Mouse (Mus musculus): ENCODE results near the gene Chmp2a. TPM values are rescaled to one million over a fixed set of nuclear protein-coding genes. Genes with fewer than 3 reads are reported as not detected.
A peak's percentile ranks its signal among the peaks of the same experiment; 100 is the strongest.
"Not testable (repeated sequence)": the region's sequence is repeated elsewhere in the genome, so short reads cannot be mapped to it uniquely, and the experiment has no call there.

The Chmp2a gene
- 10 to 100 TPM; 68.7 to 83.7 TPM for total RNA-seq (2021)
- long read RNA-seq, experiment 1, transcript Chmp2a-203 (6 exons, 930 nt) = minor isoform, 8 of 232 reads
- long read RNA-seq, experiment 1, transcript Chmp2a-201 (6 exons, 949 nt) = major isoform, 88 of 232 reads
- long read RNA-seq, experiment 1, partial matches to known transcripts = 132 of 232 reads
- long read RNA-seq, experiment 1, other reads (novel, unspliced or antisense) = 2 of 232 reads
- long read RNA-seq, experiment 2, transcript Chmp2a-203 (6 exons, 930 nt) = minor isoform, 7 of 287 reads
- long read RNA-seq, experiment 2, transcript Chmp2a-201 (6 exons, 949 nt) = major isoform, 116 of 287 reads
- long read RNA-seq, experiment 2, partial matches to known transcripts = 146 of 287 reads
- long read RNA-seq, experiment 2, other reads (novel, unspliced or antisense) = 17 of 287 reads

- intact Hi-C loops (cut with DNase I) = no loop called here
- DNase-seq = peak; percentile 95 to 96
Observed at GRCm38 (mm10) chr7:13034148-13034977, at the start of gene Chmp2a. TSS of gene Chmp2a (minus strand) at chr7:13034807.

- intact Hi-C loops (cut with DNase I) = no loop called here
- no peak for DNase-seq
Observed at GRCm38 (mm10) chr7:13072293-13072692, 37.7 kb upstream of the Chmp2a start.

- DNase-seq; intact Hi-C loops (cut with DNase I): not testable (repeated sequence)
Observed at GRCm38 (mm10) chr7:13063399-13063798, 28.8 kb upstream of the Chmp2a start.

GRCm38 (mm10) chr7:13059536-13059935, 24.9 kb upstream of the Chmp2a start:
- no peak for DNase-seq
- intact Hi-C loops (cut with DNase I) = loop anchor here (10.0 kb wide), 1 partner anchor 575 kb away; no protein-coding TSS in a partner anchor

GRCm38 (mm10) chr7:13056913-13057700, 22.5 kb upstream of the Chmp2a start:
- intact Hi-C loops (cut with DNase I) = loop anchor here (10.0 kb wide), 1 partner anchor 572 kb away; no protein-coding TSS in a partner anchor
- no peak for DNase-seq

- intact Hi-C loops (cut with DNase I) = loop anchor here (10.0 kb wide), 1 partner anchor 570 kb away; no protein-coding TSS in a partner anchor
- peak; percentile 87 to 88 for DNase-seq
Observed at GRCm38 (mm10) chr7:13054287-13055010, 19.8 kb upstream of the Chmp2a start, which contains the start of gene Mzf1. TSS of gene Mzf1 (minus strand) at chr7:13054764.

GRCm38 (mm10) chr7:13053961-13054286, 19.3 kb upstream of the Chmp2a start:
- intact Hi-C loops (cut with DNase I) = loop anchor here (10.0 kb wide), 1 partner anchor 569 kb away; no protein-coding TSS in a partner anchor
- DNase-seq = no peak

- DNase-seq = no peak
- intact Hi-C loops (cut with DNase I) = loop anchor here (10.0 kb wide), 1 partner anchor 569 kb away; no protein-coding TSS in a partner anchor
Observed at GRCm38 (mm10) chr7:13053501-13053900, 18.9 kb upstream of the Chmp2a start.

GRCm38 (mm10) chr7:13053001-13053400, 18.4 kb upstream of the Chmp2a start:
- intact Hi-C loops (cut with DNase I) = loop anchor here (10.0 kb wide), 1 partner anchor 568 kb away; no protein-coding TSS in a partner anchor
- no peak for DNase-seq

- no peak for DNase-seq
- intact Hi-C loops (cut with DNase I) = loop anchor here (2.0 to 5.0 kb wide), 2 partner anchors 37 to 139 kb away; no protein-coding TSS in a partner anchor
Observed at GRCm38 (mm10) chr7:13046084-13046483, 11.5 kb upstream of the Chmp2a start.

- DNase-seq = no peak
- intact Hi-C loops (cut with DNase I) = no loop called here
Observed at GRCm38 (mm10) chr7:13044254-13044625, 9.6 kb upstream of the Chmp2a start.

GRCm38 (mm10) chr7:13043445-13044253, 9.0 kb upstream of the Chmp2a start:
- intact Hi-C loops (cut with DNase I) = no loop called here
- DNase-seq = no peak

GRCm38 (mm10) chr7:13043120-13043444, 8.5 kb upstream of the Chmp2a start:
- no peak for DNase-seq
- intact Hi-C loops (cut with DNase I) = no loop called here

- intact Hi-C loops (cut with DNase I) = no loop called here
- no peak for DNase-seq
Observed at GRCm38 (mm10) chr7:13042511-13042910, 7.9 kb upstream of the Chmp2a start.

GRCm38 (mm10) chr7:13041256-13041655, 6.6 kb upstream of the Chmp2a start:
- DNase-seq = no peak
- intact Hi-C loops (cut with DNase I) = no loop called here

GRCm38 (mm10) chr7:13039181-13039580, 4.6 kb upstream of the Chmp2a start:
- intact Hi-C loops (cut with DNase I) = no loop called here

GRCm38 (mm10) chr7:13038621-13039169, 4.1 kb upstream of the Chmp2a start:
- intact Hi-C loops (cut with DNase I) = no loop called here
- no peak for DNase-seq

More at GRCm38 (mm10) chr7:13039181-13039580, 4.6 kb upstream of the Chmp2a start:
- no peak for DNase-seq

- peak; percentile 97 to 98 for DNase-seq
- intact Hi-C loops (cut with DNase I) = no loop called here
Observed at GRCm38 (mm10) chr7:13037901-13038555, 3.4 kb upstream of the Chmp2a start, which contains the start of gene Ube2m. TSS of gene Ube2m (minus strand) at chr7:13038275.
